Mouse (Mus musculus): Measurements from ENCODE around the gene Klhl10. TPM values are rescaled to one million over a fixed set of nuclear protein-coding genes. Genes with fewer than 3 reads are reported as not detected.

The Klhl10 gene
- polyA plus RNA-seq, 1 experiment from 2014 or later: 0.39 TPM

GRCm38 (mm10) chr11:100457711-100458110 is 16.0 kb downstream of the Klhl10 start:
- no peak for DNase-seq (ENCODE audit: low spot score)

GRCm38 (mm10) chr11:100462699-100463098 is 21.0 kb downstream of the Klhl10 start:
- DNase-seq (ENCODE audit: low spot score): no peak

DNA sequence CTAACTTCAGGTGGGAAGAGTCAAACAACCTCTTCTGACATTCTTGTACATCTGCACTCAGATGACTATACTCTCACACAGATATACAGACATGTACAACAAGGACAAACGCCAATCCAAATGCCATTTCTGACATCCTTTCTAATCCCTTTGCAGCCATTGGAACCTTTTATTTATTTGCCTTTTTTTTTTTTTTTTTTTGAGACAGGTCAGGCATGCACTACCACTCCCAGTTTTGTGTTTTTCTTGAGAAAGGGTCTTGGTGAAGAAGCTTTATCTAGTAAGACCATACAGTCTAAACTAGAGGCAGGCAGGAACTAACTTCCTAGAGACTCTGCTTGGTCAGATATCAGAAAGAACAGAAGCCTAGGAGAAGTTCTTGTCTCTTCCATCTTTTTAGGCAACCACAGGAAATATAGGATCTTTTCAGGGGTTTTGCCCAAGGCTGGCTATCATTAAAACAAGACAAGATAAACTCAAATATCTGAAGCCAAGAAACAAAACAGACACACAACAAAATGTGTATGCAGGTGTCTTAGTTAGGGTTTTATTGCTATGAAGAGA is 23.6 kb downstream of the Klhl10 start:
- DNase-seq (ENCODE audit: low spot score): no peak

DNA sequence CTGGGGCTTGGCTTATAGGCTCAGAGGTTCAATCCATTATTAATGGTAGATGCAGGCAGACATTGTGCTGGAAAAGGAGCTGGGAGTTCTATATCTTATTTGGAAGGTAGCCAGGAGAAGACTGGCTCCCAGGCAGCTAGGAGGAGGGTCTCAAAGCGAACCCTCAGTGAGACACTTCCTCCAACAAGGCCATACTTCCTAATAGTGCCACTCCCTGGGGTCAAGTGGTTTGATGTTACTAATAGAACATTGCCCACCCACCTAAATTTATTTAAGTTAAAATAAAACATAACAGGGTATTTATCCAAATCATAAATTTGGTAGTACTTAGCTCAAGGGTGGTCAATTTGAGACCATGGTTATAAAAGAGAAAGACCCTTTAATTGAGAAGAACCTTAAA is 24.1 kb downstream of the Klhl10 start:
- no peak for DNase-seq (ENCODE audit: low spot score)

DNA sequence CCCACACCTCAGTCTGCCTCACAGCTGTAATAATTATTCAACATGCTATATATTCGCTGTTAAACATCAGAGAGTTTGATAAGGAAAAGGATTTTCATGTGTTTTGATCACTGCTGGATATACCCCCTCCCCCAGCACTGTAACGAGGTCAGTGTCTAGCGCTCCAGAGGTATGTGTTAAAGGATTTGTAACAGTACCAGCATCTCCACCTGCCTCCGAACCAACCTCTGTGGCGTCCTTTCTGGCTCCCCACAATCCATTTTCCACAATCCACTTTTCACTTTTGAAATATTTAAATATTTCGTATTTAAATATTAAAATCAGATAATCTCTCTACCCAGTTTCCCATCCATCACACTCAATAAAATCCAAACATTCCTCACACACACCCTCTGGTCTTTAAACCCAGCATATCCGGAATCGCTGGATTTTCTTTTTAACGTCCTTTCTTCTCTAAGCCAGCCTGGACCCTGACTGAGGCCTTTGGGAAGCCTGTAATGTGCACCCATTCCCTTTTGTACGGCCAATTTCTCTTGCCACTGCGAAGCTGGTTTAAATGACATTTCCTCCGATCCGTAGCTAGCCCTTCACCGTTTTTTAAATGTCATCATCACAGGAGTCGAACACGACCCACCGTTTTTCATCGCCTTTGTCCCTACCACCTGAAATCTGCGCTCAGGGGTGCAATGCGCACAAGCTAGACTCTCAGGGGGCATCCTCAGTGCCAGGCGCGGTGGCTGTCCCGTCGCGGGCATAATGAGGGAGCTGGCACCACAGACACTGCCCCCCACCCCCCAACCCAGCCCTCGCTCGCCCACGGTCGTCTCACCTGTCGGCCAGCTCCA is 29.9 kb downstream of the Klhl10 start:
- DNase-seq (ENCODE audit: low spot score): no peak

- DNase-seq (ENCODE audit: low spot score): peak; percentile 96
Measured at GRCm38 (mm10) chr11:100472197-100472934, 30.6 kb downstream of the Klhl10 start, which contains the start of gene Klhl11. TSS of gene Klhl11 (minus strand) at chr11:100472741.

DNA sequence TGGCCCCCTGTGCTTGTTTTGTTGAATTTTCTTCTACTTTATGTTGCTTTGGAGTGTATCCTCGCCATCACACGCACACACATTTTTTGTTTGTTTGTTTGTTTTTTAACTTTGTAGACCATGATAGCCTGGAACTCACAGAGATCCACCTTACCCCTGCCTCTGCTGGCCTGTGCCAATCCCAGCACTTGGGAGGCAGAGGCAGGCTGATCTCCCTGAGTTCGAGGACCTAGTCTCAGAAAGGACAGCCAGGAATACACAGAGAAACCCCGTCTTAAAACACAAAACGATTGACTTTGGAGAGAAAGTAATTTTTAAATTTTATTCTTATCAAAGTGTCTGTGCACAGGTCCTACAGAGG is 31.2 kb downstream of the Klhl10 start:
- no peak for DNase-seq (ENCODE audit: low spot score)

DNA sequence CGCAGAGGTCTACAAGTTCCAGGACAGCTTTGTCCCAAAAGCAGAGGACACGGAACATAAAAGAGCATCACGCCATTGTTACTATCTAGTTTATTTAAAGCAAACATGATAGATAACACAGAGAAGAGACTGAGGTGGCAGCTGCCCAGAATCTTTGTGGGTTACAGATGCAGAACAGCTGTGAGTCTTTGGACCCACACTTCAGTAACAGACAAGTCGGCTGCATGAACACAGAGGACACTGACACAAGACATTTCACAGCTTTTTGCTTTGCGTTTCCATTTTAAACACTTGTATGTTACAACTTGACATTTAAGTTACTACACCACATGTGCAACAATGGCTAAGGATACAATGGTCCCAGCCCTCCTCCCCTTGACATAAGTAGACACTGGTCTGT is 34.6 kb downstream of the Klhl10 start:
- DNase-seq (ENCODE audit: low spot score): no peak

- DNase-seq (ENCODE audit: low spot score): no peak
Measured at GRCm38 (mm10) chr11:100479152-100479551, 37.4 kb downstream of the Klhl10 start.

DNA sequence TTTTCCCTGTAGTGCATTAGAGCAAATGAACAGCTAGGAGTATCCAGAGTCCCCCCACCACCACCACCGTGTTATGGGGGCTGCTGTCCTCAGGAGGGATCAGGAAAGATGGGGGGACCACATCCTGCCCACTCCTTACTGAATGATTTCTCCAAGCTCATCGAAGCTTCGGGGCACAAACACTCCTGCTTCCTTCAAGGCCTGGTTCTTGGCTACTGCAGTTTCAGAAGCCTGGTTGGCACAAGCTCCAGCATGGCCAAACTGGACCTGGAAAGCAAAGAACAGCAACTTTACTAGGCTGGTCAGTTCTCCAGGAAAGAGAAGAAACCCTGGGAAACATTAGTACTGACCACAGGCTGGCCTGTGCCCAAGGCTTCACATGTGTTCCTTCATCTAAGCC is 42.7 kb downstream of the Klhl10 start:
- DNase-seq (ENCODE audit: low spot score): no peak

- peak; percentile 56 for DNase-seq (ENCODE audit: low spot score)
Measured at GRCm38 (mm10) chr11:100485801-100486538, 44.3 kb downstream of the Klhl10 start.

DNA sequence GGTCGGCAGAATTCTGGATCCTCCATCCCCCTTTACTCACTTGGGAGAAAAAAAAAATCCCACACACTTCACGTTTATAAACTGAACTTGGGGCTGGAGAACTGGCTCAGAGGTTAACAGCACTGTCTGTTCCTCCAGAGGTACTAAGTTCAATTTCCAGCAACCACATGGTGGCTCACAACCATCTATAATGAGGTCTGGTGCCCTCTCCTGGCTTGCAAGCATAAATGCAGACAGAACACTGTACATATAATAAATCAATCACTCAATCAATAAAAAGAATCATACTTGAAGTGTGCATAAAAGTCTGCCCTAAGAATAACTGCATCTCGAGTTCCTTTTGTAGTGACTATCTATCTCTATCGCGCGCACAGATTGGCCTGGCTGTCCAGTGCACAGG is 49.2 kb downstream of the Klhl10 start:
- no peak for DNase-seq (ENCODE audit: low spot score)

GRCm38 (mm10) chr11:100493771-100494170 is 52.1 kb downstream of the Klhl10 start:
- no peak for DNase-seq (ENCODE audit: low spot score)

DNA sequence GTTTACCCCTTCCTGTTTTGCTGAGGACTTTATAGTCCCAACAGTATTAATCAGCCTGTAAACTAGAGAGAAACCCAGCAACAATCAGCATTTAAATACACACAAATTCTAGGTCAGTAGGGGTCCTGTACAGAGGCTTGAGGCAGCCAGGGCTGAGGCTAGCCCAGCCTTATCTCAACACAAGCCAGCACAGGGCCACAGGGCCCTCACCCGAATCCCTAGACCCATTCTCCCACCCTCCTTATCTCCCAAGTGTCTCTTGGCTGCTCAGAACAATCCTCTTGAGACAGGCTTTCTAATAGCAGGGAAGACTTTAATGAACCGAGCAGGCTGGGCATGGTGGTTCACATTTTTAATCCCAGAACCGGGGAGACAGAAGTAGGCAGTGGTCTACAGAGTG is 58.5 kb downstream of the Klhl10 start:
- DNase-seq (ENCODE audit: low spot score): no peak

GRCm38 (mm10) chr11:100500651-100501050 is 58.9 kb downstream of the Klhl10 start:
- DNase-seq (ENCODE audit: low spot score): no peak

GRCm38 (mm10) chr11:100501321-100501720 is 59.6 kb downstream of the Klhl10 start:
- DNase-seq (ENCODE audit: low spot score): no peak

GRCm38 (mm10) chr11:100504990-100505660 is 63.4 kb downstream of the Klhl10 start:
- no peak for DNase-seq (ENCODE audit: low spot score)

GRCm38 (mm10) chr11:100505997-100506396 is 64.3 kb downstream of the Klhl10 start:
- no peak for DNase-seq (ENCODE audit: low spot score)

Data from thymus, postnatal 0 days (tissue).